Mouse (Mus musculus) cerebellum, adult 11 months (tissue): ENCODE data around the gene Rbm6.

Experiments
- DNase-seq: peaks from one replicate; pipeline ENCODE4 v3.0.0; 2022

The Rbm6 gene

DNA sequence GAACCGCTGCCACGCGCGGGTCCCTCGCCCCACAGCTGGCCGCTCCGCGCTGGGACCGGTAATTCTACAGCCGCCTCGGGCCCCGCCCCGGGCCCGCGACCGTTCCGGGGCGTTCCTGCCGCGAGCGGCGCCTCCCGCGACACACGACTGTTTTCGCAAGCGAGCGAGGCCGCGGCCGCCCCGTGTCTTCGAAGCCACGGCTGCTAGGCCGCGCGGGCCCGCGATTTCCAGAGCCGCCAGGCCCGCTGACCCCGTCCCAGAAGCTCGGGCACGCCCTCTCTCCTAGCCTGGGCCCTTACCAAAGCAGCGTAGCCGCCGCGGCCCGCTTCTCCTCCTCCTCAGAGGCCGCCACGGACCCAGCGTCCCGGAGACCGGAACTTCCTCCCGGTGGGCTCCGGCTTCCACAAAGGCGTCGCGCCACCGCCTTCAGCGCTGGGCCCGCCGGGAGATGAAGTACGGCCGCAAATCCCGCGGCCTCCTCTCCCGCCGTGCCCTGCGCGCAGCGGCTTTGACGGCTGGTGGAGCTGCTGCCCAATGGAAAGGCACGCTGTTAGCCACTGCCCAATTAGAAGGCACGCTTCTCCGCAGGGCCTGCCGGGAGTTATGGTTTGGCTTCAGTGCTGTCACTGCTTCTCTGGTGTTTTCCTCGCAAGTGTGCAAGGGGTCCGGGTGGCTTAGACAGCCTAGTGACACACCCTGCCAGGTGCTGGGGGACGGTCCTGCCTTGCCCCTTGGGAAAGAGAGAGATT is 513 bp downstream of the Rbm6 start:
- DNase-seq, result peak; percentile 91

GRCm38 (mm10) chr9:107866081-107866480 is 7.0 kb downstream of the Rbm6 start:
- no peak for DNase-seq

DNA sequence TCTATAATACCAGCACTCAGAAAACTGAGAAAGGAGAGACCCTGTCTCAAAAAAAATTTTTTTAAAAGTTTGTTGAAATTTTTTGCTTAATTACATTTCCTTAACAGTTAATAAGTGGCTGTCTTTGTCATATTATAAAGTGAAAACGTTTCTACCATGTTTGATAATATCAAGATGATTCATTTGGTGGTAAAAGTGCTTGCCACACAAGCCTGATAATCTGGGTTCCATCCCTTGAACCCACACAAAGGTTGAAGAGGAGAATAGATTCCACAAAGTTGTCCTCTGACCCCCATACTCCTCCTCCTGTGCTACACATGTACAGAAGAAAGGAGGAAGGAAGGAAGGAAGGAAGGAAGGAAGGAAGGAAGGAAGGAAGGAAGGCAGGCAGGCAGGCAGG is 8.5 kb downstream of the Rbm6 start:
- no peak for DNase-seq

- no peak for DNase-seq
Observed at GRCm38 (mm10) chr9:107858343-107858742, 14.7 kb downstream of the Rbm6 start.

GRCm38 (mm10) chr9:107848922-107849321 is 24.1 kb downstream of the Rbm6 start:
- no peak for DNase-seq

- DNase-seq, result no peak
Observed at GRCm38 (mm10) chr9:107842709-107843108, 30.3 kb downstream of the Rbm6 start.

- DNase-seq, result no peak
Observed at GRCm38 (mm10) chr9:107838869-107839268, 34.2 kb downstream of the Rbm6 start.

GRCm38 (mm10) chr9:107833826-107834225 is 39.2 kb downstream of the Rbm6 start:
- DNase-seq, result no peak

DNA sequence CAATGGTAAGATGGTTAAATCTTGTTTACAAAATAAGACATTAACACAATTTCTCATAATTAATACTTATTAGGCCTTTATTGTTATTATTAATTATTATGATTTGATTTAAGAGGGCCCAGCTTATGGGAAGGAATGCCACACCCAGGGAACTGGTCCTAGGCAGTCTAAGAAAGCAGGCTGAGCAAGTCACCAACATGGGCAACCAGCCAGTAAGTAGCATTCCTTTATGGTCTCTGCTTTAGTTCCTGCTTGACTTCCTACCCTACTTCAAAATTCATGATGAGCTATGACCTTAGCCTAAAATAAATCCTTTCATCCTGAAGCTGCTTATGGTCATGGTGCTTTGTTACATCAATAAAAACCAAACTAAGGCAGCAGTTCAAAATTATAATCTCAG is 41.3 kb downstream of the Rbm6 start:
- no peak for DNase-seq

- no peak for DNase-seq
Observed at GRCm38 (mm10) chr9:107812132-107812531, 60.9 kb downstream of the Rbm6 start.

DNA sequence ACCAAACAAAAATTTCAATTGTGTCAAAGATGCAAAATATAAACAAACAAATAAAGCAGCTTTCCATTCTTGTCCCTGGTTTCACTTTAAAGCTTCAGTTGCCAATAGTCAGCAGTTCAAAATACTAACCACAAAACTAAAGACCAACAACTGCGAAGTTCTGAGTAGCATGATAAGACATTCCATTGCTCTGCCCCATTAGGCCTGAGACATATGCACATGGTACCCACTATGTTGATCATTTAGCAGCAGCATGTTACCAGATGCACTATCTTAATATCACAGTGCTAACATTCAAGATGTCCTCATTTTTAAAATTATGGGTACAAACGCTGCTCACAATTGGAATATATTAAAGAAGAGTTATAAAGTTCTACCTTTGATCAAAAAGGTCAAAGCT is 62.1 kb downstream of the Rbm6 start:
- no peak for DNase-seq

DNA sequence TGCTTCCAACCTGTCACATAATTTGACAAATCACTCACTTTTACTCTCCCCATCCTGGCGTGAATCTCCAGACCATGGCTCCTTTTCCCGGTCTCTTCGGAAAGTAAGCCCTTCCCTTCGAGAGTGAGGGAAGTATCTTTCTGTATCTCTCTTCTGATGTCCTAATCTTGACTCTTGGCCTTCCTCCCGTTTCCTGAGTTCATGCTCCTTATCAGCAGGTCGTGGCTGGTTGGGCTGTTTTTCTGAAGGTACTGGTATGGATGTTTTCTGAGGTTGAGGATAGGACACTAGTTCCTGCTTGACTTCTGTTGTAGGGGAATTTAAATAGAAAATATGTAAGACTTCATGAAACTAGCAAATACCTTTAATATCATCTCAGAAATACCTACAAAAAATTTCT is 81.3 kb downstream of the Rbm6 start:
- no peak for DNase-seq

DNA sequence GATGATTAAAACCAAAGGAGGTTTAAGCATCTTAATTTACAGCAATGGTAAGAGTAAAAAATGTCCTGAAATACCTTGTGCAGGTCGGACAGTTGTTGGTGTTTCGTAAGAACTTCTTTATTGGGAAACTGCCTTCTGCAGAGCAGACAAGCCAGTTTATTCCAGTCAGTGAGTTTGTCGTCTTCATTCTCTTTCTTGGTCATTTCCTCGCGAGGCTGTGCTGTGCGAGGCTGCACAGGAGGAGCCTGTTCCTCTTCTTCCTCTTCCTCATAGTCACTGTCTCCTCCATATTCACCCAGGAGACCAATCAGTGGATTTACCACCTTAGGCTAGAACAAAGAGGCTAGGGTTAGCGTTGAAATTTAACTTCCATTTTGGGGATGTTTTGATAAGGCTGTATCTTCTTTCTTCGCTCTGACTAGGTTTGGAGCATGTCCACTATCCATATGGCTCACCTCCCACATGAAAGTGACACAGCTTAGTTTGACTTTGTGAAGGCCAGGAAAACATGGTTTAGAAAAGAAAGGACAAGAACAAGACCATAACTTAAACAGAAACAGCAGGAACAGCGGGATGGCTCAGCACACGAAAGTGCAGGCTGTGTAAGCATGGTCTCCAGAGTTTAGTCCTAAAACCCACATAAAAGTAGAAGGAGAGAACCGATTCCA is 90.4 kb downstream of the Rbm6 start:
- DNase-seq, result no peak

- DNase-seq, result no peak
Observed at GRCm38 (mm10) chr9:107776809-107777208, 96.2 kb downstream of the Rbm6 start.

DNA sequence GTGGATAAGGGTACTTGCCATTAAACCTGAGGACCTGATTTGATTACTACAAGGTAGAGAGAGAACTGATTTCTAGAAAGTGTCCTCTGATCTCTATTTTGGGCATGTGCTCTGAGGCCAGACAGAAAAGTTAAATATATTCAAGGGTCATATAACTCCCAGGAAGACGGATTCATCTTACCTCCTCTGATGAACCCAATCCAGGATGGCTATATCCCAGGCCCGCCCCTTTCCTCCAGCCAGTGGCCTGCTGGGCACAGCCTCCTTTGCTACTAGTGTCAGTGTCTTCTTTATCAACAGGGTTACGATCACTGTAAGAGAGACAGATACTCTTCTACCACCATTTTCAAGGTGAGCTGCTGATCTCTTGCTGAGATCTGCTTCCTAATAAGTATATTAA is 98.6 kb downstream of the Rbm6 start:
- no peak for DNase-seq

- DNase-seq, result no peak
Observed at GRCm38 (mm10) chr9:107771782-107772181, 101.3 kb downstream of the Rbm6 start.

GRCm38 (mm10) chr9:107770374-107771290 is 102.4 kb downstream of the Rbm6 start, which contains the start of gene Rbm5:
TSS of gene Rbm5 (minus strand) at chr9:107770996.
- DNase-seq, result peak; percentile 89

- DNase-seq, result no peak
Observed at GRCm38 (mm10) chr9:107770037-107770373, 103.0 kb downstream of the Rbm6 start.

DNA sequence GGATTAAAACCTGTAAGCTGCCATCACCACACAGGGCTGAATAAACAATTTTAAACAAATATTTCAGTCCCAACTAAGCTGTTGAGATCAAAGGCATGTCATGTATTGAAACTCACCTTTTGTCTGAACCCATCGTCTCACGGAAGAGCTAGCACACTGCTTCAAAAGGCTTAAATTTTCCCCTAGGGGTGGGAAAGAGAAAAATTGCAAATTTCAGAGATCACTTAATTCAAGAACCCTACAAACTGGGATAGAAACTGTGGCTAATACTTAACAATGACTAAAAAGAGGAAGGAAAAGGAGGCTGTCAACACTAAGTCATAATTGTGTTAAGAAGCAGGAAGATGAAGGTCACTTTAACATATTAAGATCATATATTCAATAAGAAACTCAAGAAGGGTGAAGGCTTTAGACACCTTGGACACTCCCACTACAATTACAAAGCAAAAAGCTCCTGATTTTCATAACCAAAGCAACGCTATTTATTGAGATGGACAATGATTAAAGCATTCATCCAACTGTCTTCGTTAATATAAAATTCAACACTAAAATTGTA is 103.5 kb downstream of the Rbm6 start:
- DNase-seq, result no peak

DNA sequence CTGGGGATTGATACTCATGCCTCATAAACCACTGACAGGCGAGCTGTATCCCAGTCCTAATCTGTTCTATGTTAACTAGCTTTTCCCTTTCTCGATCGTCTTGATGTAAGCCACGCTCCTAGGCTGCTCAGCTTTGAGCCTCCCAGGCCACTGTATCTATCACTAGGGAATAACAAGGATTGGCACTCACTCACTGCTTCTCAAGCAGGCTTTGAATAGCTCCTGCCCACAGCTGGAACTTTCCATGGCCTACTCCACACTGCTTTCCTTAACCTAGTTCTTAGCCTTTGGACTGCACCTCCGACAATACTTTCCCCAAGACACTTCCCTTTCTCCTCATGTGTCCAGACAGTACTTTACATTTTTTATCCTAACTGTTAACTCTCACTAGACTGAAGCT is 104.2 kb downstream of the Rbm6 start:
- no peak for DNase-seq

- no peak for DNase-seq
Observed at GRCm38 (mm10) chr9:107759593-107759992, 113.4 kb downstream of the Rbm6 start.

GRCm38 (mm10) chr9:107750378-107750777 is 122.7 kb downstream of the Rbm6 start:
- DNase-seq, result no peak

DNA sequence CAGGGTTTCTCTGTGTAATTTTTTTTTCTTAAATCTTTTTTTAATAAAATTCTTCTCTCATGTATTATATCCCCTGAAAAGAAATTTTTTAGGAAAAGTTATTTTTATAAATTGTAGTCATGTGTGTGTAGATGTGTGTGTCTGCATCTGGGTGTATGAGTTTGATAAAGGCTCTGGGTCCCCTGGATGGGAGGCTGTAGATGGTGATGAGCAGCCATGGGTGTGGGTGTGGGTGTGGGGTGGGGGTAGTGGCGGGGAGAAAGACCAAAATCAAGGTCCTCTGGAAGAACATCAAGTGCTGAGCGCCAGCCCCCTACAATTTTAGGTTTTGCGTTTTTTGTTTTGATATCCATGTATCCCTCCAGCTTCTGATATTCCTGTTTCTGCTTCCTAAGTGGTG is 125.0 kb downstream of the Rbm6 start:
- no peak for DNase-seq
